Mouse (Mus musculus) cortical plate, adult 2 months (tissue): ENCODE results near the gene Syce3. TPM values are rescaled to one million over a fixed set of nuclear protein-coding genes. Genes with fewer than 3 reads are reported as not detected.
A peak's percentile ranks its signal among the peaks of the same experiment; 100 is the strongest.

ENCODE experiments used
- H3K27ac ChIP-seq: fragments of 200-500 bp; 2 replicates; pipeline ENCODE4 v1.5.1; 2012; ENCODE audit warnings: low read length, control low read depth, inconsistent platforms; ENCODE audit not compliant: insufficient read depth
- H3K4me1 ChIP-seq: fragments of 200-500 bp; 2 replicates; pipeline ENCODE4 v1.6.1; 2011; ENCODE audit warnings: low read length; ENCODE audit not compliant: control insufficient read depth, insufficient read depth
- H3K4me3 ChIP-seq: fragments of 200-500 bp; 2 replicates; pipeline ENCODE4 v1.5.1; 2011; ENCODE audit warnings: mild to moderate bottlenecking, low read length, control low read depth; ENCODE audit not compliant: insufficient read depth
- CTCF ChIP-seq: fragments of 200-500 bp; IDR thresholded peaks from 2 replicates; pipeline ENCODE4 v1.5.1; 2011; ENCODE audit warnings: mild to moderate bottlenecking, control low read depth, low read length; ENCODE audit not compliant: insufficient read depth; ENCODE audit errors: extremely low read depth
- POLR2A ChIP-seq: fragments of 200-500 bp; IDR thresholded peaks from 2 replicates; pipeline ENCODE4 v1.6.1; 2011; ENCODE audit warnings: mild to moderate bottlenecking, low read length, control low read depth; ENCODE audit not compliant: insufficient read depth; ENCODE audit errors: extremely low read depth
- polyA plus RNA-seq: library from polyadenylated mRNA; depleted of rRNA; stranded (reverse); fragments of >200 nt; gene quantifications from 2 replicates; pipeline ENCODE4 v1.2.3, GENCODE M21; 2012

Syce3 gene
- polyA plus RNA-seq, 1 experiment: 0.33 TPM

DNA sequence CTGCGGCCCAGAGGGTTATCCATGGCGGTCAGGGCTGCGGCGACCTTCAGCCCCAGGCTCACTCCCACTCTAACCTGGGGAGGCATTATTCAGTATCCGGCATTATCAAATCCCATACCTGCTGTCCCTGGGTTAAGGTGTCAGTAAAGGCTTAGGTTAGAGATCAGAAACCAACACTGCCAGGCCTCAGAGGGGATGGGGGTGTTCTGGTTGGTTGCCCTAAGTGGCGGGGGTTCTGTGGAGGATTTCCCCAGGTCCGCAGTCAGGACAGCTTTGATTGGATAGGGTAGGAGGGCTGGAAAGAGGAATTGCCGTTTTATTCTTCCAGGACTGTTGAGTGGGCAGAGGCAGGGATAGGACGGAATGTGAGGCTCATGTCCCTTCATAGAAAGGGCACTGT, 36.0 kb downstream of the Syce3 start:
- Histone ChIP-seq H3K4me1 (no peaks in the 10 kb centered on the region), H3K27ac (no peak overlapping the region), H3K4me3 (peak overlapping the region; percentile 76)
- no peak for TF ChIP-seq POLR2A
- no peak for TF ChIP-seq CTCF

DNA sequence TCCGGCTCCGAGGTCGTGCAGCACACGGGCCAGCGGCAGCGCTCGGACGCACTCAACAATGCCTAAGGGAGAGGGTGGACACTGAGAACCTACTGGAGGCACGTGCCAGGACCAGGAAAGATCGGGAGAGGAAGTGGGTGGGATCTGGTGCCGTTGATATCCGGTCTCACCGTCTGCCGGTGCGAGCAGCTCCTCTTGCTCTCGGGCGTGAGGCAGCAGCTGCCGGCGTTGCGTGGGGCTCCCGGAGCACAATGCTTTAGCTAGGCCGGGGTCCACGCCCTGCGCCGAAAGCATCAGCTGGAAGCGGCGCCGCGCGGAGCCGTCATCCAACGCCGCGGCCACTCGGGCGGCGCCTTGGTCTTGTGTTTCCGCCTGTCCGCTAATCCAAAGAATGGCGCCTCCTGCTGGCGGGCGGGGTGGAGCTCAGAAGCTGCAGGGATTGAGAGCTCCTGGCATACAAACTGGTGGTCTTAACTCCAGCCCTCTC, 36.5 kb downstream of the Syce3 start, which contains the start of gene Sco2:
Gene Sco2, minus strand, starts transcription at position 85 of the 487 bp plus-strand sequence.
- H3K27ac ChIP-seq: peak within 1 kb of the TSS; percentile 91
- TF ChIP-seq CTCF (peak; percentile 61), POLR2A (peak; percentile 50; the same call in 1 of the 2 replicates)
- no peaks in the 10 kb centered on the region for H3K4me1 ChIP-seq
- peak within 1 kb of the TSS; percentile 76 for H3K4me3 ChIP-seq

DNA sequence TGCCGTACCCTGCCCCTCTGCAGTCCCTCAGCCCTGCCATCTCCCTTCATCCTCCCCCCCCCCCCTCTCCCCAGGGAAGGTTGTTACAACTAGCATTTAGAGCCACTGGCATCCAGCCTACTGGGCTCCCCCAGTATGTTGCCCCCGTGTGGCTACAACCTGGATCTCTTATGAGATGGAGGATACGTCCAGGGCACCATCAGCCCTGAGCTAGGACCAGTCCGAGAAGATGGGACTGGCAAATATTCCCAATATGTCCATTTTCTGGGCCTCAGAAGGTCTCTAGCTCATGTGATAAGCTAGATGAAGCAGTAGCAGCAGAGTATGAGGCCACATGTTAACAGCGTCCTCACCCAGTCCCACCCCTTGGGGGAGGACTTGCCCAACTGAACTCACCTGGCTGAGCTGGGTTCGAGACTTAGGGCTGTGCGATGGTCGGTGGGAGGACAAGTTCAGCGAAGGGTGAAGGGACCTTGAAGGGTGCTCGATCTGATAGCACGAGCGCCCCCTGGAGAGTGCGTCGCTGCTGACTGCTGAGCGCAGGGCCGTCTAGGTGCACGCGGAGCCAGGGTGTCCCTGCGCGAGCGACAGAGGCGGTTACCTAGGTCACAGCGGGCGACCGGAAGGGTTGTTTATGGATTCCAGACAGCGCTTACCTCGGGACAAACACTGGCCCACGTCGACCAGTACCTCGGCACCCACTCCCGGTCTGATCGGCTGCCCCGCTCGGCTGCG, 37.1 kb downstream of the Syce3 start:
- no peaks in the 10 kb centered on the region for H3K4me1 ChIP-seq
- TF ChIP-seq CTCF: peak; percentile 64
- TF ChIP-seq POLR2A: no peak; the same call in 1 of the 2 replicates
- H3K4me3 ChIP-seq: peak overlapping the region; percentile 76
- H3K27ac ChIP-seq: peak overlapping the region; percentile 91

DNA sequence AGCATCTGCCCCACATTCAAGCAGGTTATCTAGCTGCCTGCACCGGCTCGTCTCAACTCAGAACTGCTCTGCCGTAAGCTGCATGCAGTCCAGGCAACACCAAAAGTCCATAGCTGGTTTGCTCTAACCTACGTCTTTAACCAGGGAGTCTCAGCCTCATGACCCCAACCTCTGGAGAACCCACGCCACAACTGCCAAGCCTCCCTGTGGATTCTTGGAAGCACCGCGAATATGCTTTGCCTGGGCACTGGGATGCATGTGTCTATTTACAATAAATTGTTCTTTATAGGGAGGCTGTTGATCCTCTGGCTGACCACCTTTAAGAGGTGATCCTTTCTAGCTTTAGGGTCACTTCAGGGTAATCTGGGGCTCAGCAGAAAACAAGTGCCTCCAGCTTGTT, 37.8 kb downstream of the Syce3 start:
- H3K4me3 ChIP-seq: no peak overlapping the region; the same call in 1 of the 2 replicates
- no peak overlapping the region for H3K27ac ChIP-seq
- no peak for TF ChIP-seq CTCF
- TF ChIP-seq POLR2A: no peak
- H3K4me1 ChIP-seq: no peaks in the 10 kb centered on the region

DNA sequence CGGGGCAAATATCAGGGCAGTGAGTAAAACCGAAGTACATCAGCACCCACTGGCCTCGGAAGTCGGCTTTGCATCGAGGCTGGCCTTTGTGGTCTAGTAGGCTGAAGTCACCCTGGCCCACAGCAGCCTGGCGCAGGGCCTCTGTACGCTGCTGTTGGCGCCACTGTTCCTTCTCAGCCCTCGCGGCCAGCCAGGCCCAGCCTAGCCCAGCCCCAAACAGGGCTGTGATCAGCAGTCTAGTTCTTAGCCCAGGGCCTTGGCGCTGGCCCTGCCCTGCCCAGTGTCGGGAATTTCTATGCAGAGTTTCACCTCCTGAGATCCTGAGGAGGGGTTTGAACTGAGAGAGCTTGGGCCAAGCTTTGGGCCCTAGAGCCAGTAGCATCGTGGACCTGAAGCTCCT, 38.2 kb downstream of the Syce3 start:
- TF ChIP-seq CTCF (no peak), POLR2A (no peak; the same call in 1 of the 2 replicates)
- Histone ChIP-seq H3K4me3 (no peak overlapping the region), H3K4me1 (no peaks in the 10 kb centered on the region), H3K27ac (no peak overlapping the region)

DNA sequence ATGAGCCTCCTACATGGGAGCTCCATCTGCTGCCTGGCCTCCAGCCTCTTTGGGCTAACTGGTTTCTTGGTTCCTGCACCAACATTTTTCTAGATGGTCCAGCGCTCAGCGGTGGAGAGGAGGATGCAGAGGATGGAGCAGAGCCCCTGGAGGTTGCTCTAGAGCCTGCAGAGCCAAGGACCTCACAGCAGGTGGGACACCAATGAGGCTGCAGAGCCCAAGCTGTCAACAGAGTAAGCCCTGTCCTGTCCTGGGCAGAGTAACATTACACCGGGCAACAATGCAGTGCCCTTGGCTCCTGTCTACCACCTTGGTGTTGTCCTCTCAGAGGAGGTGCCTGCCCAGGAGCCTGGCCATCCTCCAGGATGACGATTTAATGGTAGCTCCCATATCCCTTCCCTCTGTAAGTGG, 45.2 kb downstream of the Syce3 start:
- Histone ChIP-seq H3K27ac (no peak overlapping the region), H3K4me1 (no peaks in the 10 kb centered on the region)

DNA sequence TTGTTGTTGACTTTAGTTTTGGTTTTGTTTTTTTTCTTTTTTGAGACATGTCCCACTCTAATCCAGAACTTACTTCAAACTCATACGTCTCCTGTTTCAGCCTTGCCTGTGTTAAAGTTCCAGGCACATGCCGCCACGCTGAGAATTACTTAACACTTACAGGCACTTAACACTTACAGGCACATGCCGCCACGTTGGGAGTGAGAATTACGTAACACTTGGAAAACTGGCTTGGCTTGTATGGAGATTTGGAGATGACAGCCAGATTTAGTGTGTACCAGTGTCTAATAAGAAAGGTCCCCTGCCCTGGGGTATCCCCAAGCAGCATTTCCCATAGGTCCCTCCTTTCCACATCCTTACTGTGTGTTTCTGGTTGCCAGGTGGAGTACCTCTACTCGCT, 47.3 kb downstream of the Syce3 start:
- Histone ChIP-seq H3K4me1 (no peaks in the 10 kb centered on the region; the same call in 1 of the 2 replicates), H3K4me3 (no peak overlapping the region), H3K27ac (no peak overlapping the region)
- TF ChIP-seq POLR2A: no peak
- no peak for TF ChIP-seq CTCF

More for the DNA sequence above, 45.2 kb downstream of the Syce3 start:
- TF ChIP-seq CTCF (no peak), POLR2A (no peak)
- H3K4me3 ChIP-seq: no peak overlapping the region

DNA sequence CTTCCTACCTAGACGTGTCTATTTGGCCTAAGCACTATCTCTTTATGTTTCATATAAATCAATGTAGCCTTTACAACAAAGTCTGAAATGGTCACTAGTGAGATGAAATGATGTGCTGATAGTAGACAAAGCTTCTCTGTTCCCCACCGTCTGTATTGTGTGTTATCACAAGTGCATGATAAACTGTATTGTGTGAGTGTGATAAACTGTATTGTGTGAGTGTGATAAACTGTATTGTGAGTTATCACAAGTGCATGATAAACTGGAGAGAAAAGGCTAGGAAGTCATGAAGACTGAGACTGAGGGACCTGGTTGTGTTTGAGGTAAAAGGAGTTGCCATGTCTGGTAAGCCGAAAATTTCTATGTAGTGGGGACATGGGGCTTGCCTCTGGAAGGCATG, 51.5 kb downstream of the Syce3 start:
- H3K4me1 ChIP-seq: no peaks in the 10 kb centered on the region; the same call in 1 of the 2 replicates
- TF ChIP-seq POLR2A (no peak), CTCF (no peak)
- no peak overlapping the region for H3K4me3 ChIP-seq
- H3K27ac ChIP-seq: no peak overlapping the region

DNA sequence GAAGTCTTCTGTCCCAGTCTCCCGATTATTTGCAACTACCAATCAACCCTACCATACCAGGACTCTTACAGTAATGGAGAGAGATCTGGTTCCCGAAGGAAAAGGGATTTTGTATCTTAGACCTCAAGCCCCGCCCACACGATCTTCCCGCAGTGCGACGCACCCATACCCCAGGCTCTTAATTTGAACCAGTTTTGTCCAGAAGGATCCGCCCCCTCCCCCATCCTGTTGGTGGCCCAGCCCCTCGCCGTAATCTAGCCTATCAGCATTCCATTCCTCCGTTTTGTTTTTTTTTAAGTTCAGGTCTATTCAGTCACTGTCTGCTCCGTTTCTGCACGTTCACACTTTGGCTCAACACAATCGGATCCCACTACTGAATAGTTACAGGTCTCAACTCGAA, 53.9 kb downstream of the Syce3 start:
- no peak for TF ChIP-seq CTCF
- TF ChIP-seq POLR2A: no peak
- Histone ChIP-seq H3K27ac (0 out of 2 replicates have a peak overlapping the region, but pooled peaks have one; percentile 61), H3K4me3 (peak overlapping the region; percentile 68), H3K4me1 (no peaks in the 10 kb centered on the region; the same call in 1 of the 2 replicates)

DNA sequence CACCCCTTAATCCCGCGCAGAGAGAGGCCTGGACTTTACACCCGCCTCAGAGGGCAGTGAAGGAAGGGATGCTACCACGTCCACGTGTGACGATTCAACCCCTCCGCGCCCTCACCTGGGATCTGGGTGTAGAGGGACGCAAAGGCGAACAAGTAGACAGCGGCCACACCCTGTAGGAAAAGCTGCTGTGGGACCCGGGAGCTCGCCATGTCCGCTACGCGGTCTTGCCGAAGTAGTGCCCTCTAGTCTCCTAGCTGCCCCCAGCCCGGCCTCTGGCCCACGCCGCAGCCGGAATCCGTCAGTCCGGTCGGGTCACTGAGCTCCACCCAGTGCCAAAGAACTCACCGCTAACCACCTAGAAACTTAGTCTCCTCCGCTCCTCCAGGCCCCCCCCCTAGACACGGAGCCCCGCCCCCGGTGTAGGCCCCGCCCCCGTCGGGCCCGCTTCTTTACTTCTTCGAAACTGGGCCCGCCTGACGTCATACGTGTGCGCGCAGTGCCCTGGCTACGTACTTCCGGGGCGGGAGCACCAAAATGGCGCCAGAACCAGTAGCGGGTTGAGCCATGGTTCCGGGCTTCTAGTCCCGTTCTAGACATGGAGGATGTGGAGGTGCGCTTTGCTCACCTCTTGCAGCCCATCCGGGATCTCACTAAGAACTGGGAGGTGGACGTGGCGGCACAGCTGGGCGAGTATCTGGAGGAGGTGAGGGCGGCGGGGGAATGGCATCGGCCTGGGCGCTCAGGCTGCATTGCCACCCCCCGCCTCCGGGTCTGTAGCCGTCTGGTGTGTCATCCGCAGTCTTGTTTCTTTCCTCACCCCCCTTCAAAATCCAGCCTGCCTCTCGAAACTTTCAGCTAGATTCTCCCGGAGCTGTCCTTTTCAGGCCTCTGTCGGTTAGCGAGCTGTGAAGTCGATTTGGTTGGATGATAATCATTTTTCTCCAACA, 54.8 kb downstream of the Syce3 start, which contains the start of the genes Lmf2 and Ncaph2:
Gene Lmf2, minus strand, starts transcription at position 419 of the 947 bp plus-strand sequence.
Gene Ncaph2, plus strand, starts transcription at position 479 of the 947 bp plus-strand sequence.
- H3K4me1 ChIP-seq: no peaks in the 10 kb centered on the region; the same call in 1 of the 2 replicates
- peak within 1 kb of the TSS; percentile 61; the same call in 1 of the 2 replicates for H3K27ac ChIP-seq
- no peak for TF ChIP-seq CTCF
- TF ChIP-seq POLR2A: peak; percentile 72
- peak within 1 kb of the TSS; percentile 68 for H3K4me3 ChIP-seq
